Mouse (Mus musculus) MEL (cell line): ENCODE measurements around the gene Frmd4b. TPM values are rescaled to one million over a fixed set of nuclear protein-coding genes. Genes with fewer than 3 reads are reported as not detected.

Experiments
- DNase-seq: peaks from one replicate; pipeline ENCODE4 v3.0.0; 2011; ENCODE audit warnings: low read depth, low spot score
- H3K27ac ChIP-seq: 2 replicates; pipeline ENCODE4 v1.5.1; 2012; ENCODE audit warnings: low read depth, mild to moderate bottlenecking, control low read depth, low read length, moderate library complexity; ENCODE audit not compliant: control insufficient read depth
- H3K27me3 ChIP-seq, 2 experiments: fragments of 150-350 bp in 1 of 2; sonication (generic) in 1 of 2; 2 replicates each; pipeline ENCODE4 v1.6.1; 2012; ENCODE audit warnings: low read length in 2 of 2, mild to moderate bottlenecking in 2 of 2, improper control_type of control experiment in 1 of 2, moderate library complexity in 1 of 2; ENCODE audit not compliant: insufficient read depth in 2 of 2, control insufficient read depth in 1 of 2
- H3K36me3 ChIP-seq, 2 experiments: 2 replicates each; pipeline ENCODE4 v1.6.1; 2012 to 2014; ENCODE audit warnings: low read length in 2 of 2, improper control_type of control experiment in 1 of 2, inconsistent platforms in 1 of 2, mild to moderate bottlenecking in 1 of 2; ENCODE audit not compliant: insufficient read depth in 2 of 2, control insufficient read depth in 1 of 2
- H3K4me1 ChIP-seq, 2 experiments: fragments of 150-350 bp in 1 of 2; sonication (generic) in 1 of 2; 2 replicates each; pipeline ENCODE4 v1.6.1; 2012; ENCODE audit warnings: low read length in 2 of 2, improper control_type of control experiment in 1 of 2, mild to moderate bottlenecking in 1 of 2; ENCODE audit not compliant: insufficient read depth in 2 of 2, control insufficient read depth in 1 of 2
- H3K4me3 ChIP-seq, 2 experiments: fragments of 150-350 bp in 1 of 2; sonication (generic) in 1 of 2; 2 replicates each; pipeline ENCODE4 v1.5.1; 2012; ENCODE audit warnings: low read depth in 2 of 2, low read length in 2 of 2, mild to moderate bottlenecking in 2 of 2, moderate library complexity in 2 of 2, control low read depth in 1 of 2, improper control_type of control experiment in 1 of 2; ENCODE audit not compliant: control insufficient read depth in 1 of 2, insufficient read depth in 1 of 2
- H3K79me2 ChIP-seq: 2 replicates; pipeline ENCODE4 v1.6.1; 2012; ENCODE audit warnings: mild to moderate bottlenecking, low read length, moderate library complexity; ENCODE audit not compliant: control insufficient read depth, poor library complexity, insufficient read depth
- H3K9ac ChIP-seq: 2 replicates; pipeline ENCODE4 v1.6.1; 2012; ENCODE audit warnings: low read depth, mild to moderate bottlenecking, control low read depth, low read length, moderate library complexity; ENCODE audit not compliant: control insufficient read depth, poor library complexity, severe bottlenecking
- H3K9me3 ChIP-seq: fragments of 150-350 bp; sonication (generic); replicated peaks from 2 replicates; pipeline ENCODE4 v1.6.1; 2012; ENCODE audit warnings: mild to moderate bottlenecking, low read length, improper control_type of control experiment, moderate library complexity; ENCODE audit not compliant: insufficient read depth
- CHD1 ChIP-seq: IDR thresholded peaks from 2 replicates; pipeline ENCODE4 v1.6.1; 2012; ENCODE audit warnings: low read depth, mild to moderate bottlenecking, inconsistent platforms, low read length, improper control_type of control experiment
- CHD2 ChIP-seq: IDR thresholded peaks from 2 replicates; pipeline ENCODE4 v1.6.1; 2011; ENCODE audit warnings: low read length, improper control_type of control experiment
- CTCF ChIP-seq, 3 experiments: IDR thresholded peaks in 2 of 3; conservative IDR thresholded peaks in 1 of 3; 2 replicates each; pipeline ENCODE4 v1.5.1; 2011 to 2012; ENCODE audit warnings: low read length in 3 of 3, low read depth in 2 of 3, mild to moderate bottlenecking in 2 of 3, improper control_type of control experiment in 1 of 3, inconsistent platforms in 1 of 3, mixed read lengths in 1 of 3, moderate library complexity in 1 of 3; ENCODE audit not compliant: control insufficient read depth in 1 of 3, insufficient read depth in 1 of 3, poor library complexity in 1 of 3, severe bottlenecking in 1 of 3
- ELF1 ChIP-seq: IDR thresholded peaks from 2 replicates; pipeline ENCODE4 v1.6.1; 2014; ENCODE audit warnings: low read depth, mild to moderate bottlenecking, inconsistent platforms, low read length, improper control_type of control experiment, moderate library complexity
- EP300 ChIP-seq, 2 experiments: IDR thresholded peaks; 2 replicates each; pipeline ENCODE4 v1.6.1; 2011; ENCODE audit warnings: improper control_type of control experiment in 2 of 2, low read length in 2 of 2, low read depth in 1 of 2, mild to moderate bottlenecking in 1 of 2
- GATA1 ChIP-seq: IDR thresholded peaks from 2 replicates; pipeline ENCODE4 v1.6.1; 2011; ENCODE audit warnings: low read depth, low read length, improper control_type of control experiment
- KAT2A ChIP-seq: conservative IDR thresholded peaks from 2 replicates; pipeline ENCODE4 v1.6.1; 2012; ENCODE audit warnings: low read depth, low read length, improper control_type of control experiment, inconsistent platforms
- MAFK ChIP-seq: IDR thresholded peaks from 2 replicates; pipeline ENCODE4 v1.6.1; 2011; ENCODE audit warnings: low read depth, mild to moderate bottlenecking, low read length, improper control_type of control experiment, borderline replicate concordance
- MAX ChIP-seq: IDR thresholded peaks from 2 replicates; pipeline ENCODE4 v1.6.1; 2011; ENCODE audit warnings: low read length, improper control_type of control experiment
- MXI1 ChIP-seq: IDR thresholded peaks from 2 replicates; pipeline ENCODE4 v1.6.1; 2011; ENCODE audit warnings: mild to moderate bottlenecking, low read depth, low read length, improper control_type of control experiment
- MYB ChIP-seq: IDR thresholded peaks from 2 replicates; pipeline ENCODE4 v1.6.1; 2011; ENCODE audit warnings: mild to moderate bottlenecking, low read depth, low read length, improper control_type of control experiment
- MYC ChIP-seq: IDR thresholded peaks from 2 replicates; pipeline ENCODE4 v1.6.1; 2011; ENCODE audit warnings: low read depth, mild to moderate bottlenecking, low read length, improper control_type of control experiment, moderate library complexity
- NRF1 ChIP-seq: IDR thresholded peaks from 2 replicates; pipeline ENCODE4 v1.6.1; 2014; ENCODE audit warnings: low read depth, mild to moderate bottlenecking, inconsistent platforms, low read length, improper control_type of control experiment, moderate library complexity; ENCODE audit not compliant: poor library complexity, insufficient read depth, severe bottlenecking
- POLR2A ChIP-seq, 2 experiments: IDR thresholded peaks; 2 replicates each; pipeline ENCODE4 v1.6.1; 2011 to 2012; ENCODE audit warnings: low read length in 2 of 2, mild to moderate bottlenecking in 2 of 2, control low read depth in 1 of 2, improper control_type of control experiment in 1 of 2, low read depth in 1 of 2, moderate library complexity in 1 of 2; ENCODE audit not compliant: control insufficient read depth in 1 of 2, insufficient read depth in 1 of 2, poor library complexity in 1 of 2
- RAD21 ChIP-seq: IDR thresholded peaks from 2 replicates; pipeline ENCODE4 v1.6.1; 2011; ENCODE audit warnings: mild to moderate bottlenecking, low read depth, low read length, improper control_type of control experiment
- RCOR1 ChIP-seq: IDR thresholded peaks from 2 replicates; pipeline ENCODE4 v1.6.1; 2012; ENCODE audit warnings: low read depth, mild to moderate bottlenecking, inconsistent platforms, low read length, improper control_type of control experiment
- SMC3 ChIP-seq: IDR thresholded peaks from 2 replicates; pipeline ENCODE4 v1.6.1; 2011; ENCODE audit warnings: low read depth, low read length, improper control_type of control experiment
- TBP ChIP-seq: IDR thresholded peaks from 2 replicates; pipeline ENCODE4 v1.8.0; 2011; ENCODE audit warnings: low read depth, low read length, improper control_type of control experiment
- TCF12 ChIP-seq: IDR thresholded peaks from 2 replicates; pipeline ENCODE4 v1.6.1; 2014; ENCODE audit warnings: low read depth, mild to moderate bottlenecking, inconsistent platforms, low read length, improper control_type of control experiment, moderate library complexity
- USF2 ChIP-seq, 2 experiments: IDR thresholded peaks; 2 replicates each; pipeline ENCODE4 v1.6.1; 2011 to 2012; ENCODE audit warnings: improper control_type of control experiment in 2 of 2, low read length in 2 of 2, borderline replicate concordance in 1 of 2, inconsistent platforms in 1 of 2, low read depth in 1 of 2, mild to moderate bottlenecking in 1 of 2; ENCODE audit not compliant: insufficient read depth in 1 of 2
- ZC3H11A ChIP-seq: IDR thresholded peaks from 2 replicates; pipeline ENCODE4 v1.6.1; 2012; ENCODE audit warnings: low read depth, mild to moderate bottlenecking, inconsistent platforms, low read length, improper control_type of control experiment
- ZMIZ1 ChIP-seq: IDR thresholded peaks from 2 replicates; pipeline ENCODE4 v1.6.1; 2012; ENCODE audit warnings: low read depth, mild to moderate bottlenecking, inconsistent platforms, low read length, improper control_type of control experiment, moderate library complexity
- polyA plus RNA-seq, 2 experiments: library from polyadenylated mRNA; stranded (reverse) in 1 of 2; unstranded in 1 of 2; fragments of >175 nt in 1 of 2; fragments of >200 nt in 1 of 2; gene quantifications; 2 replicates each; pipeline versions ENCODE4 v1.2.1 to v1.2.4; 2012; ENCODE audit warnings: low replicate concordance in 2 of 2, low read depth in 1 of 2; ENCODE audit not compliant: insufficient read length in 2 of 2, insufficient read depth in 1 of 2, missing spikeins in 1 of 2
- total RNA-seq: library from RNA; depleted of rRNA; stranded (reverse); fragments of 300-350 nt; gene quantifications from 2 replicates; pipeline ENCODE4 v1.2.3, GENCODE M21; 2012

Frmd4b gene
- total and polyA plus RNA-seq, 3 experiments, result 0.18 TPM; not detected in 2

DNA sequence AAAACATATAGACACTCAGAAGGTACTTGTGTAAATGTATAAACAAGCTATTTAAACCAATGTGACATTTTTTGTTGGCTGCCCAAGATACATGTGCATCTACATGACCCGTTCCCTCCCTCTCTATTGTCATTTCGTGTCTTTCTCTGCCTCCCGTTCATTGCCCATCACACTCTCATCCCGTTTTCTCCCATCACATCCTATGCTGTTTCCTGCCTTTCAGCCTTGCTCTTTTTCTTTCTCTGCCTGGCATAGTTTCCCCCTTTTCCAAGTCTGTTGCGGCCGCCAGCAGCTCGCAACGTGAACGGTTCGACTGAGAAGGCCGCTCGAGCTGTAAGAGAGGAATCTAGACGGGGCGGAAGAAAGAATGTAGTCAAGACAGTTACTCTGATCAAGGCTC is 30.2 kb upstream of the Frmd4b start:
- no peak overlapping the region for H3K4me3 ChIP-seq
- H3K79me2 ChIP-seq, result no peaks in the 10 kb centered on the region
- no peaks in the 10 kb centered on the region for H3K9me3 ChIP-seq
- no peak overlapping the region for H3K9ac ChIP-seq
- H3K36me3 ChIP-seq, result no peaks in the 10 kb centered on the region
- no peaks in the 10 kb centered on the region for H3K27me3 ChIP-seq
- DNase-seq, result no peak
- TF ChIP-seq CTCF (IDR thresholded peaks at IDR 0.05 in 2 of 3, conservative IDR thresholded peaks at IDR 0.05 in 1 of 3; ENCODE audit: control insufficient read depth in 1 of 3, insufficient read depth in 1 of 3, low read depth in 2 of 3, low read length in 3 of 3, poor library complexity in 1 of 3, severe bottlenecking in 1 of 3) (no peak), POLR2A (IDR thresholded peaks at IDR 0.05; ENCODE audit: control insufficient read depth in 1 of 2, insufficient read depth in 1 of 2, low read depth in 1 of 2, low read length in 2 of 2, poor library complexity in 1 of 2) (no peak), MAFK (no peak), KAT2A (no peak), USF2 (IDR thresholded peaks at IDR 0.05; ENCODE audit: borderline replicate concordance in 1 of 2, insufficient read depth in 1 of 2, low read depth in 1 of 2, low read length in 2 of 2) (no peak), MYB (no peak), MAX (no peak), TCF12 (no peak), GATA1 (no peak), CHD2 (no peak), MXI1 (no peak), EP300 (IDR thresholded peaks at IDR 0.05; ENCODE audit: low read depth in 1 of 2, low read length in 2 of 2) (no peak), MYC (no peak), SMC3 (no peak), RCOR1 (no peak), NRF1 (no peak)
- no peaks in the 10 kb centered on the region for H3K4me1 ChIP-seq
- no peak overlapping the region for H3K27ac ChIP-seq

DNA sequence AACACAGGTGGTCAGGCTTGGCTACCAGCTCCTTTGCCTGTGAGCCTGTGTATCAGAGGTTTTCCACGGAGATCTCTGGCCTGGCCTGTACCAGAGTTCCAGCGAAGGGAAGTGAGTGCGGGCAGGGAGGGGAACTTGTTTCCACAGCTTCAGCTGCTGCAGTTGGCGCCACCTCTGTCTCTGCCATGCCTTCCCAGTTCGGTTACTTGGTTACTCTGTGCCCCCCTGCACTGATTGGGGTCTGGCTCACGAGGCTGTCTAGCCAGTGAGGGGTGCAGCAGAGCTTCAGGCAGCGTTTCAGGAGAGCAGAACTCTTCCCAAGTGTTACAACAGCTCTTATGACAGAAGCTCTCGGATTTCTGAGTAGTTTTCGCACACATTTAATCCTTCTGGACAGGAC is 6.0 kb upstream of the Frmd4b start:
- DNase-seq, result no peak
- no peaks in the 10 kb centered on the region for H3K27me3 ChIP-seq
- no peak overlapping the region for H3K9ac ChIP-seq
- TF ChIP-seq CHD1, result no peak
- no peak for TF ChIP-seq TBP
- TF ChIP-seq CHD2, result no peak
- no peak for TF ChIP-seq MXI1
- no peak for TF ChIP-seq GATA1
- no peak for TF ChIP-seq NRF1
- no peak for TF ChIP-seq ZC3H11A
- TF ChIP-seq ZMIZ1, result no peak
- TF ChIP-seq ELF1, result no peak
- TF ChIP-seq RAD21, result no peak
- H3K4me3 ChIP-seq, result no peak overlapping the region
- no peaks in the 10 kb centered on the region for H3K4me1 ChIP-seq
- no peaks in the 10 kb centered on the region for H3K36me3 ChIP-seq
- no peaks in the 10 kb centered on the region for H3K9me3 ChIP-seq
- H3K79me2 ChIP-seq, result no peaks in the 10 kb centered on the region
- H3K27ac ChIP-seq, result no peak overlapping the region
